Mouse (Mus musculus) intestine, embryonic 14.5 days (tissue): ENCODE data around the gene Lyz1. TPM values are rescaled to one million over a fixed set of nuclear protein-coding genes. Genes with fewer than 3 reads are reported as not detected.
"Not testable (repeated sequence)": the region's sequence is repeated elsewhere in the genome, so short reads cannot be mapped to it uniquely, and the experiment has no call there.

Source experiments
- ATAC-seq: fragments of 200-750 bp; cut with Nextera tagmentation; replicated peaks from 2 replicates; pipeline ENCODE4 v1.8.0; 2017; ENCODE audit warnings: low read depth, moderate number of reproducible peaks, moderate TSS enrichment, moderate library complexity; ENCODE audit not compliant: low FRiP score, low TSS enrichment
- DNase-seq: peaks from one replicate; pipeline ENCODE4 v3.0.0-alpha.2; 2018; ENCODE audit warnings: low spot score
- H3K27ac ChIP-seq: fragments of 300-500 bp; sonication (generic); 2 replicates; pipeline ENCODE4 v1.5.1; 2014; ENCODE audit warnings: low read depth, mild to moderate bottlenecking, control low read depth
- H3K27me3 ChIP-seq: fragments of 300-500 bp; sonication (generic); replicated peaks from 2 replicates; pipeline ENCODE4 v1.6.1; 2014; ENCODE audit warnings: low read length, control low read depth; ENCODE audit not compliant: control insufficient read depth, insufficient read depth
- H3K36me3 ChIP-seq: fragments of 300-500 bp; sonication (generic); 2 replicates; pipeline ENCODE4 v1.6.1; 2014; ENCODE audit warnings: low read length, control low read depth; ENCODE audit not compliant: control insufficient read depth, insufficient read depth
- H3K4me1 ChIP-seq: fragments of 300-500 bp; sonication (generic); replicated peaks from 2 replicates; pipeline ENCODE4 v1.6.1; 2014; ENCODE audit warnings: low read length, control low read depth, mixed read lengths; ENCODE audit not compliant: control insufficient read depth, insufficient read depth
- H3K4me2 ChIP-seq: fragments of 300-500 bp; sonication (generic); 2 replicates; pipeline ENCODE4 v1.6.1; 2014; ENCODE audit warnings: low read length
- H3K4me3 ChIP-seq: fragments of 300-500 bp; sonication (generic); 2 replicates; pipeline ENCODE4 v1.5.1; 2014; ENCODE audit warnings: low read depth, low read length, control low read depth, mixed read lengths
- H3K9ac ChIP-seq: fragments of 300-500 bp; sonication (generic); 2 replicates; pipeline ENCODE4 v1.6.1; 2014; ENCODE audit warnings: mild to moderate bottlenecking, low read length
- H3K9me3 ChIP-seq: fragments of 300-500 bp; sonication (generic); 2 replicates; pipeline ENCODE4 v1.6.1; 2016; ENCODE audit warnings: low read length, control low read depth; ENCODE audit not compliant: control insufficient read depth
- WGBS: fragments of 180-500 bp; shearing (Covaris S2); extraction: QIAGEN DNeasy Blood & Tissue Kit; methylation state at CpG from one replicate; pipeline ENCODE4 v1.1.7; 2014; 5-methylcytosine and 5-hydroxymethylcytosine counted together
- polyA plus RNA-seq: library from polyadenylated mRNA; unstranded; fragments of >200 nt; fragmentation: Nextera tagmentation; extraction: Ambion mirVana; gene quantifications from 2 replicates; pipeline ENCODE4 v1.2.1, GENCODE M21; 2014

Gene Lyz1
- polyA plus RNA-seq, 1 experiment from 2014 or later: 7.3 TPM

DNA sequence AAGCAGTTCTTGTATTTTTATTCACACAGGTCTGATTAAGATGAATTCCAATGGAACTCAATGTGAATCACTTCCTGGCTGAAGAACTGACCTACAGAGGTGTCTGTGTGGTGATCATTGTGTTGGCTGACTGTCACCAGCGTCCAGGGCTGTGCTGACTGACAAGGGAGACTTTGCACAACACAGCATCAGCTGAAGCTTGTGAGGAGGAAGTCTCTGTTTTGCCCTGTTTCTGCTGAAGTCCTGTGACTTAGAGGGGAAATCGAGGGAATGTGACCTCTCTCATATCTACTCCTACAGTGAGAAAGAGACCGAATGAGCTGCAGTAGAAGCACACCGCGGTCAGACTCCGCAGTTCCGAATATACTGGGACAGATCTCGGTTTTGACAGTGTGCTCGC lies 14.9 kb downstream of the Lyz1 start:
- DNase-seq: not testable (repeated sequence)
- WGBS: 81% methylated on average over 9 of the region's 9 CpGs

DNA sequence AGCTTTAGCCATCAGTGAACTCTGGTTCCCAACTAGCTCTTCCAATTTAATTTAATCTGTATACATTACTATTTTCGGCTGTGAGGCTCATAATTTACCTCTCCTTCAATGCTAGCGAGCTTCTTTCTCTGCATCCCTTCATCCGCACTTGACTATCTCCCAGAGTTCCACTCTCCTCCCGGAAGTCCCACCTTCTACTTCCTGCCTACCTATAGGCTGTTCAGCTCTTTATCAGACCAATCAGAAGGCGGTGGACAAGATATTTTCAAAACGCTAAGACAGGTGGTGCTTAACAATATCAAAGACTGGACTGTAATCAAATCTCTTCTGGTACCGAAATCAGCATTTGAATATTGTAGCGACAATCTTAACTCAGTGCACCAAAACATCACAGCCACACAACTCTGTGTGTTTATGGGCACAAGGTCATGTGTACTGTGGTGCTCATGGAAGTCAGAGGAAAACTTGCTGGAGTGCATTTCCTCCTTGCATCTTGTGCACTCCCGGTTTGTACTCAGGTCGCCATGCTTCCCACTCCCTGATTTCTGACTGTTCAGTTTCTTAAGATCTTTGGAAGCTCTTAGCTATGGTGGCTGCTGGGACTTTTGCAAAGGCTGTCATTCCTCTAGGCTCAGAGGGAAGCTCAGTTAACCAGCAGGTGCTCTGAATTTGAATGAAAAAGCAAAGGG lies 16.8 kb downstream of the Lyz1 start:
- ATAC-seq: no peak
- no peaks in the 10 kb centered on the region for H3K4me1 ChIP-seq
- H3K4me3 ChIP-seq: no peak overlapping the region
- no peak for DNase-seq
- no peaks in the 10 kb centered on the region for H3K9me3 ChIP-seq
- WGBS: 84% methylated on average over 10 of the region's 10 CpGs
- H3K27ac ChIP-seq: no peak overlapping the region
- no peaks in the 10 kb centered on the region for H3K36me3 ChIP-seq
- H3K9ac ChIP-seq: no peak overlapping the region
- no peaks in the 10 kb centered on the region for H3K27me3 ChIP-seq
- H3K4me2 ChIP-seq: no peak overlapping the region

More for the DNA sequence above, 14.9 kb downstream of the Lyz1 start:
- not testable (repeated sequence) for H3K4me3 ChIP-seq, H3K4me1 ChIP-seq, H3K27ac ChIP-seq, H3K9me3 ChIP-seq, ATAC-seq, H3K36me3 ChIP-seq, H3K27me3 ChIP-seq, H3K9ac ChIP-seq, H3K4me2 ChIP-seq

DNA sequence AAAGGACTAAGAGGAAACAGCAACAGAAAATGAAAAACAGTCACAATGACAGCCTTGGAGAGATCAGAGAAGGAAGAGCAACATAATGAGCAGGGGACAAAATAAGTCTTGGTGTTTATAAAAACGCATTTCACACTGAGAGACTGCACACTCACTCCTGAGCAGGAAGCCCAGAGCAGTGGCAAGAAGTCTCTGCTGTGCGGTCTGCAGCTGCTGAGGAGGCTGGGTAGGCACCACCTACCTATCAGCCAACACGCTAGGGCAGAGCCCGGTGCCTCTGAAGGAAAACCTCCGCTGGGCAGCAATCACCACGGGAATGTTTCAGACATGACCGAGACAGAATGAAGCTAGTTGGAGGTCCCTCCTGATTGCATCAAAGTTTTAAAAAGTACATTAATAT lies 18.0 kb downstream of the Lyz1 start:
- H3K9me3 ChIP-seq, H3K4me1 ChIP-seq, H3K4me2 ChIP-seq, H3K36me3 ChIP-seq, H3K4me3 ChIP-seq, DNase-seq, ATAC-seq, H3K9ac ChIP-seq, H3K27ac ChIP-seq, H3K27me3 ChIP-seq: not testable (repeated sequence)
- 75% methylated on average over 2 of the region's 7 CpGs for WGBS

DNA sequence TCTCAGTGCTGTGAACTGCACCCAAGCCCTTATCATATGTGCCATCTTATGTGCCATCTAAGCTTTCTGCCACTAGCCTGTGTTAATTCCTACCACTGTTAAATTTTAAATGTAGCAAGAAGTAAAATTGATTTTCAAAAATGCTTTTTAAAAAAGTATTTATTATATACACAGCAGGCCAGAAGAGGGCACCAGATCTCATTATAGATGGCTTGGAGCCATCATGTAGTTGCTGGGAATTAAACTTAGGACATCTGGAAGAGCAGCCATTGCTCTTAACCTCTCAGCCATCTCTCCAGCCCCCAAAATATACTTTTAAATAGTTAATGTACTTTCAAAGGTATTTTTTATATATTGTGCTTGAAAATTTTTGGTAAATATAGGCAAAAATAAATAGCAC lies 20.6 kb downstream of the Lyz1 start:
- no peaks in the 10 kb centered on the region for H3K36me3 ChIP-seq
- ATAC-seq: no peak
- no peak overlapping the region for H3K27ac ChIP-seq
- no peaks in the 10 kb centered on the region for H3K27me3 ChIP-seq
- no peak overlapping the region for H3K9ac ChIP-seq
- H3K9me3 ChIP-seq: no peaks in the 10 kb centered on the region
- H3K4me3 ChIP-seq: no peak overlapping the region
- no peak for DNase-seq
- H3K4me1 ChIP-seq: no peaks in the 10 kb centered on the region
- no peak overlapping the region for H3K4me2 ChIP-seq

DNA sequence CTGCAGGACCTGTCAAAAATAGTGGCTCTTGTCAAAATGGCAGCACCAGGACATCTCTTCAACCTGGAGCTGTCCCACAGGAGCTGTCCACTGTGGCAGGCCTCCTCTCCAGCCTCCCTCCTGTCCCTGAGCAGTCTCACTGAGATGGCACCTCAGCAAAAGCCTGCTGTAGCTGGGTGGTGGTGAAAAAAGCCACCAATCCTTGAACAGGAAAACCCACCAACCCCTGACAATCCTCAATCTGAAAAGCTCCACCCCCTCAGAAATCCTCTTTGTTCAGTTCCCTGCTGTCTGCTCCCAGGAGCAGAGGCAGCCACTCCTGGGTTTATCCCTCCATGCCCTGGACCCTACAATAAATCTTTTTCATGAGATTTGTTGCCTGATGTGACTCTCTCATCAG lies 32.8 kb downstream of the Lyz1 start:
- Histone ChIP-seq H3K4me1 (no peaks in the 10 kb centered on the region), H3K9me3 (peaks cover 4% of the 10 kb centered on the region; the same call in 1 of the 2 replicates), H3K4me2 (no peak overlapping the region), H3K36me3 (no peaks in the 10 kb centered on the region), H3K9ac (no peak overlapping the region), H3K27me3 (no peaks in the 10 kb centered on the region), H3K4me3 (no peak overlapping the region), H3K27ac (no peak overlapping the region)
- DNase-seq (no peak), ATAC-seq (no peak)

DNA sequence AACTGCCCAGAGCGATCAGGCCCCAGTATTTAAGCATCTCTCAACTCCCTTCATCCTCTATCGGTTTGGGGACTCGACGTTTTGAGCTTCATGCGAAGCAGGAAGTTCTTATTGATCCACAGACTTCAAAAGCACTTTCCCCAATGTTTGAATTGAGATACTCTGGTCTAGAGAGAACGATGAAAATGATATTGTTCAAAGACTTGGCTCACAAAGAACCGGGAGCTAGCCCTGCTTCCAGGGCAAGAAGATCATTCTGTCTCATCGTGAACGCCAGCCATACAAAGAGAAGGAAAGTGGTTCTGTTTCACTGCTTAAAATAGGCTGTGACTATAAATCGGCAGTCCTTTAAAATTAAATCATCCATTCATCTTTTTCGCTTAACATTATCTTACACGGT lies 54.1 kb downstream of the Lyz1 start, which contains the start of gene 9530003J23Rik:
Gene 9530003J23Rik, minus strand, starts transcription at position 101 of the 400 bp plus-strand sequence.
- no peak within 1 kb of the TSS for H3K4me3 ChIP-seq

More for the DNA sequence above, 54.1 kb downstream of the Lyz1 start, which contains the start of gene 9530003J23Rik:
- 86% methylated on average over 12 of the region's 12 CpGs for WGBS
- Histone ChIP-seq H3K4me1 (no peaks in the 10 kb centered on the region), H3K27me3 (no peaks in the 10 kb centered on the region), H3K9ac (no peak within 1 kb of the TSS), H3K27ac (no peak within 1 kb of the TSS), H3K4me2 (no peak within 1 kb of the TSS), H3K9me3 (no peaks in the 10 kb centered on the region), H3K36me3 (no peaks in the 10 kb centered on the region)
- ATAC-seq: no peak
- DNase-seq: no peak

Other genes with a start within 250 kb of the Lyz1 start
- 0.12 TPM in 1 of 2 replicates, not detected in the other for gene Lrrc10, start 247.5 kb downstream of the Lyz1 start, polyA plus RNA-seq
- gene Cct2, start 229.1 kb downstream of the Lyz1 start, polyA plus RNA-seq: 280 and 295 TPM in 2 replicates
- 28.0 and 28.9 TPM in 2 replicates for gene Frs2, start 144.3 kb downstream of the Lyz1 start, polyA plus RNA-seq
- gene Yeats4, start 68.4 kb downstream of the Lyz1 start, polyA plus RNA-seq: 77.5 and 83.2 TPM in 2 replicates
- not detected in 2 replicates for gene 9530003J23Rik, start 54.2 kb downstream of the Lyz1 start, polyA plus RNA-seq
- 60.9 and 69.7 TPM in 2 replicates for gene Lyz2, start 10.5 kb downstream of the Lyz1 start, polyA plus RNA-seq
- 150 and 169 TPM in 2 replicates for gene Cpsf6, start 87.1 kb upstream of the Lyz1 start, polyA plus RNA-seq